In the genomic region with DNA sequence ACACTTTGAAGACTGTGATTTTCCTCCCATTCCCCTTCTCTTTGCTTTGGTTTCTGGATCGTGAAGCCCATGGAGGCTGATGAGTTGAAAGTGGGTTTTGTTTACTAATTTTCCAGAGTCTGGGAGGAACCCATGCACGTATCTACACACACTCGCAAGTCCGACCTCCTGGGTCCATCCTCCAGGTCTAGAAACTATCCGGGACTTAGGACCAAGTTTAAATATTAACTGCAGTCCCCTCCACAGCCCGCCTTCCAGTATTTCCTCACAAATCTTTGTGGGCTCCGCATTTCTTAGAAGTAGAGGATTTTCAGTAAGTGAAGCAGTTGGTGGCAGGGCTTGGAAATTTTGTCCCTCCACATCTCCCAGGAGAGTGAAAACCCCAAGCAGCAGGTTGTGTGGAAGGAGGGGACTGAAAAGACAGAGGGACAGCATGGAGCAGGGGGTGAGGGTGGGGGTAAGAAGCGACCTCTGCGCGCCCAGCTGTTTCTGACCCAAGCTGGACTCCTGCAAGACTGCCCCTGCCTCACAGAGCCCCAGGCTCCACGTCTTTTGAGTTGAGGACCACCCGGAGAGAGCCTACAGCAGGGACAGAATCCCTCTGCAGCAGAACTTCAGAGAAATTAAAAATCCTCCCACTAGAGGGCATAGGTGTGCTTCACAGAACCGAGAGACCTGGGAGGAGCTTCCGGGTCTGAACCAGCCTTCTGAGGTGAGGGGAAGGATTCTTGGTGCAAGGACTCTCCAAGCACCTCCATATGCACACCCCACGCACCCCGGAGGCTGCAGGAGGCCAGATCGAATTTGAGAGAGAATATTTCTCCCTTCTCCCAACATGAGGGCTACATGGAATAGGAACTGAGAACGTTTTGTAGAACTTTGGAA, we compare ENCODE assay signal across 8 mouse cellular contexts.
DNase-seq lines count a peak whose midpoint lies in the region; ATAC-seq and TF ChIP-seq lines count a peak whose summit lies in the region.
"Not testable (repeated sequence)": the region's sequence is repeated elsewhere in the genome, so short reads cannot be mapped to it uniquely, and the experiment has no call there.

No protein-coding gene starts in this region.

- H3K4me3 ChIP-seq in embryonic facial prominence, embryonic 14.5 days (ENCODE audit: low read depth, low read length); left cerebral cortex, adult 2 months; lung, embryonic 16.5 days (ENCODE audit: low read length); neural tube, embryonic 14.5 days (ENCODE audit: low read depth, low read length): not testable (repeated sequence)

- peak; percentile 67; the same call in 1 of the 2 replicates for ATAC-seq in embryonic facial prominence, embryonic 14.5 days (ENCODE audit: low read depth)
- peak; percentile 81 for ATAC-seq in lung, embryonic 16.5 days (ENCODE audit: low read depth)
- ATAC-seq in neural tube, embryonic 14.5 days (ENCODE audit: low read depth) = peak; percentile 81

- H3K9ac ChIP-seq in embryonic facial prominence, embryonic 14.5 days (ENCODE audit: low read depth, low read length); lung, embryonic 16.5 days (ENCODE audit: low read length); neural tube, embryonic 14.5 days (replicated peaks; ENCODE audit: low read depth, low read length): not testable (repeated sequence)

- not testable (repeated sequence) for H3K36me3 ChIP-seq in embryonic facial prominence, embryonic 14.5 days (ENCODE audit: control insufficient read depth, insufficient read depth, low read length); lung, embryonic 16.5 days (ENCODE audit: control insufficient read depth, insufficient read depth, low read length); neural tube, embryonic 14.5 days (ENCODE audit: control insufficient read depth, insufficient read depth, low read length)

- not testable (repeated sequence) for H3K27me3 ChIP-seq in embryonic facial prominence, embryonic 14.5 days (replicated peaks; ENCODE audit: control insufficient read depth, insufficient read depth, low read length); lung, embryonic 16.5 days (ENCODE audit: control insufficient read depth, insufficient read depth, low read depth, low read length); neural tube, embryonic 14.5 days (ENCODE audit: control insufficient read depth, insufficient read depth, low read length)

- H3K27ac ChIP-seq in embryonic facial prominence, embryonic 14.5 days (replicated peaks; ENCODE audit: low read depth, low read length); left cerebral cortex, adult 2 months; lung, embryonic 16.5 days (ENCODE audit: low read length); neural tube, embryonic 14.5 days (ENCODE audit: low read depth, low read length): not testable (repeated sequence)

- peak; percentile 72 for DNase-seq in ZHBTc4 (ENCODE audit: low read depth, low spot score)
- DNase-seq in embryonic facial prominence, embryonic 14.5 days (ENCODE audit: low spot score) = peak; percentile 13
- DNase-seq in heart, postnatal 10 days = peak; percentile 6 to 13
- peak; percentile 50 for DNase-seq in kidney, adult 18-20 months
- peak in 1 of 2 experiments; percentile 24 for DNase-seq in left cerebral cortex, adult 2 months (ENCODE audit: extremely low spot score in 1 of 2, low spot score in 2 of 2)
- peak; percentile 42 for DNase-seq in thymus, postnatal 25 days

- WGBS in embryonic facial prominence, embryonic 14.5 days = 44% methylated on average over 16 of the region's 18 CpGs
- 24% methylated on average over 17 of the region's 18 CpGs for WGBS in lung, embryonic 16.5 days
- WGBS in neural tube, embryonic 14.5 days = 53% methylated on average over 13 of the region's 18 CpGs

- H3K4me2 ChIP-seq in embryonic facial prominence, embryonic 14.5 days (ENCODE audit: low read depth, low read length); neural tube, embryonic 14.5 days (ENCODE audit: low read depth, low read length): not testable (repeated sequence)
- H3K4me2 ChIP-seq in lung, embryonic 16.5 days (ENCODE audit: low read depth, low read length) = 0 out of 2 replicates have a peak overlapping the region, but pooled peaks have one; percentile 10

- not testable (repeated sequence) for H3K9me3 ChIP-seq in embryonic facial prominence, embryonic 14.5 days (ENCODE audit: control insufficient read depth, low read length); lung, embryonic 16.5 days (ENCODE audit: control insufficient read depth, low read length); neural tube, embryonic 14.5 days (ENCODE audit: control insufficient read depth, low read length)

- intact Hi-C loops in heart, postnatal 10 days (cut with DNase I) = loop anchor here (5.0 kb wide), 1 partner anchor 284 kb away; no protein-coding TSS in a partner anchor
- intact Hi-C loops in left cerebral cortex, adult 2 months (cut with DNase I) = loop anchor here (1.0 kb wide), 1 partner anchor 284 kb away; no protein-coding TSS in a partner anchor

- H3K4me1 ChIP-seq in embryonic facial prominence, embryonic 14.5 days (ENCODE audit: control insufficient read depth, insufficient read depth, low read length); lung, embryonic 16.5 days (replicated peaks; ENCODE audit: control insufficient read depth, insufficient read depth, low read length); neural tube, embryonic 14.5 days (ENCODE audit: control insufficient read depth, insufficient read depth, low read length): not testable (repeated sequence)

- peak; percentile 40 for TF ChIP-seq CTCF in left cerebral cortex, adult 2 months (IDR thresholded peaks at IDR 0.05)
